Mouse (Mus musculus) CD4-positive naive resting alpha-beta T cell, adult 76 days (primary cell): Measurements from ENCODE around the gene Mtif3. TPM values are rescaled to one million over a fixed set of nuclear protein-coding genes. Genes with fewer than 3 reads are reported as not detected.

ENCODE experiments used
- total RNA-seq: library from RNA; stranded (reverse); gene quantifications from one replicate; pipeline ENCODE4 v1.2.4, GENCODE M21; 2023

The Mtif3 gene
- total RNA-seq: 17.5 TPM

DNA sequence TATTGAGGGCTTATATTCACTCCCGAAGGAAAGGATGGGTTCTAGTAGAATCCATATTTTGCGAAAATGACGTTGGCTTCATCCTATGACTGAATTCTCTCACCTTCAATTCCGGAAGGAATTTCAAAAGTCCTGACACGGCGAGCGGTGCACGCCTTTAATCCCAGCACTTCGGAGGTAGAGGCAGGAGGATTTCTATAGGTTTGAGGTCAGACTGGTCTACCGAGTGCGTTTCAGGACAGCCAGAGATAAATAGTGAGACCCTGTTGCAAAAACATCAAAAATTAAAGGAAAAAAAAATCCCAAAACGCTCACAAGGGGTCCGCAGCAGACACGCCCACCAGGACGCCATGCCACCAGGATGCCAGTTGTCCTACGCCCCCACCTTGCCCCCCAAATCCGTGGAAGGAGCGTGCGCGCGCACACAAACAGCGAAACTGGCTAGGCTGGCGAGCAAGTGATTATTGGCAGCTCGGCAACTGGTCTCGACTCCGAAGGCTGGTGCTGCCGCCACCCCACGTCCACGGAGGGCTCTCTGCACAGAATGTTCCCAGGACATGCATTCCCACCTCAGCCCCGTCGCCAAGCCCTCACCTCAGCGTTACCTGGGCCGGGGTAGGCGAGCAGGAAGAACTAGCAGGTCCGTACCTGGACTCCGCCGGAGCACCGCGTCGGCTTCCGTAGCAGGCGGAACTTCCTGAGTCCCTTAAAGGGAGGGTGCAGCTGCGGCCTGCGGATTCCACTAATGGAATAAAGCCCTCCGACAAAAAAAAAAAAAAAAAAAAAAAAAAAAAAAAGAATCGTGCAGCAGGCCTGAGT, at the start of gene Mtif3:
TSS of gene Mtif3 (minus strand) at position 683 of the 819 bp plus-strand sequence.

GRCm38 (mm10) chr5:146948508-146949088, 15.0 kb downstream of the Mtif3 start, which contains the start of gene Gtf3a:
Gene Gtf3a (plus strand): TSS chr5:146948657.

Other genes with a start within 250 kb of the Mtif3 start
- gene Usp12, start 168.8 kb downstream of the Mtif3 start, total RNA-seq: 53.9 TPM
- 1,059 TPM for gene Rpl21, start 130.9 kb downstream of the Mtif3 start, total RNA-seq
- gene Rasl11a, start 118.7 kb downstream of the Mtif3 start, total RNA-seq: 0.82 TPM
- 33.5 TPM for gene Gtf3a, start 15.1 kb downstream of the Mtif3 start, total RNA-seq
- gene Lnx2, start 112.8 kb upstream of the Mtif3 start, total RNA-seq: 19.2 TPM
- 137 TPM for gene Polr1d, start 113.2 kb upstream of the Mtif3 start, total RNA-seq
- gene Gsx1, start 224.9 kb upstream of the Mtif3 start, total RNA-seq: 0.32 TPM